Mouse (Mus musculus): ENCODE results near the gene Gm6020.

DNA sequence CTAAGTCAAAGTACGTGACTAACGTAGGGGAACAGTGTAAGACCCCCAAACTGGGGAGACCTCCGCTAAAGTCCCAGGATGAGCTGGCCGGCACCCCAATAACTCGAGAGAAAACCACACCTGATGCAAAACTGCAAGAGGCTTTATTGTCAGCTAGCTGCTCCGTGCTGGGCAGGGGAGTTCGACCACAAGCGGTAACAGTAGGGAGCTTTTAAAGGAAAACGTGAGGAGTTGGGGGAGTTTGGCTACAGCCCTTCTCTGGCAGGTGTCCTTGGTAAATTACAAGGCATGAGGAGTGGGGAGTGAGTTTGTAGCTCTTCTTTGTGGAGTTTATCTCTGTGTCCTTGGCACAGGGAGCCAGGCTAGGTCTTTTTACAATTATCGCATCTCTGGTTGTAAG is 16.1 kb downstream of the Gm6020 start:
- TF ChIP-seq POLR2A (IDR thresholded peaks at IDR 0.05; ENCODE audit: low read depth, low read length): no peak
- TF ChIP-seq ZC3H11A (IDR thresholded peaks at IDR 0.05; ENCODE audit: low read depth, low read length): no peak
- TF ChIP-seq CTCF (conservative IDR thresholded peaks at IDR 0.05 in 1 of 2, IDR thresholded peaks at IDR 0.05 in 1 of 2; ENCODE audit: low read depth in 2 of 2, low read length in 2 of 2): no peak
- no peak for TF ChIP-seq JUND (conservative IDR thresholded peaks at IDR 0.05; ENCODE audit: low read depth, low read length)
- TF ChIP-seq SMC3 (IDR thresholded peaks at IDR 0.05; ENCODE audit: low read depth, low read length): no peak
- TF ChIP-seq GABPA (IDR thresholded peaks at IDR 0.05; ENCODE audit: insufficient replicate concordance, low read depth, low read length): no peak
- TF ChIP-seq ZMIZ1 (IDR thresholded peaks at IDR 0.05; ENCODE audit: low read depth, low read length): no peak
- TF ChIP-seq TCF12 (IDR thresholded peaks at IDR 0.05; ENCODE audit: low read depth, low read length): no peak
